Mouse (Mus musculus) midbrain, postnatal 0 days (tissue): ENCODE results near the gene Stau1. TPM values are rescaled to one million over a fixed set of nuclear protein-coding genes. Genes with fewer than 3 reads are reported as not detected.
"Not testable (repeated sequence)": the region's sequence is repeated elsewhere in the genome, so short reads cannot be mapped to it uniquely, and the experiment has no call there.

ENCODE experiments used
- ATAC-seq: fragments of 200-750 bp; cut with Nextera tagmentation; 2 replicates; pipeline ENCODE4 v1.8.0; 2017; ENCODE audit warnings: moderate number of reproducible peaks, mild to moderate bottlenecking, moderate TSS enrichment, moderate library complexity; ENCODE audit not compliant: low FRiP score
- DNase-seq: peaks from one replicate; pipeline ENCODE4 v3.0.0-alpha.2; 2015; ENCODE audit warnings: low spot score
- H3K27ac ChIP-seq: fragments of 300-500 bp; sonication (generic); 2 replicates; pipeline ENCODE4 v1.5.1; 2014; ENCODE audit warnings: low read depth, mild to moderate bottlenecking, low read length, mixed read lengths
- H3K27me3 ChIP-seq: fragments of 300-500 bp; sonication (generic); 2 replicates; pipeline ENCODE4 v1.6.1; 2014; ENCODE audit warnings: low read length, control low read depth, mixed read lengths; ENCODE audit not compliant: insufficient read depth
- H3K36me3 ChIP-seq: fragments of 300-500 bp; sonication (generic); 2 replicates; pipeline ENCODE4 v1.6.1; 2014; ENCODE audit warnings: low read length, control low read depth, mixed read lengths; ENCODE audit not compliant: insufficient read depth
- H3K4me1 ChIP-seq: fragments of 300-500 bp; sonication (generic); 2 replicates; pipeline ENCODE4 v1.6.1; 2014; ENCODE audit warnings: mild to moderate bottlenecking, control low read depth, antibody characterized with exemption, low read length, mixed read lengths; ENCODE audit not compliant: insufficient read depth
- H3K4me2 ChIP-seq: fragments of 300-500 bp; sonication (generic); 2 replicates; pipeline ENCODE4 v1.6.1; 2014; ENCODE audit warnings: low read depth, mild to moderate bottlenecking, low read length, mixed read lengths; ENCODE audit not compliant: poor library complexity, severe bottlenecking
- H3K4me3 ChIP-seq: fragments of 300-500 bp; sonication (generic); 2 replicates; pipeline ENCODE4 v1.5.1; 2014; ENCODE audit warnings: low read depth, mild to moderate bottlenecking, low read length, moderate library complexity
- H3K9ac ChIP-seq: fragments of 300-500 bp; sonication (generic); replicated peaks from 2 replicates; pipeline ENCODE4 v1.6.1; 2014; ENCODE audit warnings: mild to moderate bottlenecking, low read length, moderate library complexity, mixed read lengths; ENCODE audit not compliant: poor library complexity, severe bottlenecking
- H3K9me3 ChIP-seq: fragments of 300-500 bp; sonication (generic); 2 replicates; pipeline ENCODE4 v1.6.1; 2016; ENCODE audit warnings: low read length, control low read depth
- CTCF ChIP-seq: IDR thresholded peaks from 2 replicates; pipeline ENCODE4 v1.5.1; 2016; ENCODE audit warnings: antibody characterized with exemption, mild to moderate bottlenecking
- WGBS: fragments of 180-500 bp; shearing (Covaris S2); extraction: QIAGEN DNeasy Blood & Tissue Kit; methylation state at CpG from one replicate; pipeline ENCODE4 v1.1.7; 2014; 5-methylcytosine and 5-hydroxymethylcytosine counted together
- polyA plus RNA-seq: library from polyadenylated mRNA; unstranded; fragments of >200 nt; fragmentation: Nextera tagmentation; extraction: Ambion mirVana; gene quantifications from 2 replicates; pipeline ENCODE4 v1.2.1, GENCODE M21; 2015
- total RNA-seq: library from RNA; depleted of rRNA; stranded (reverse); fragments of >200 nt; gene quantifications from 2 replicates; pipeline ENCODE4 v1.2.3, GENCODE M21; 2014

Gene Stau1
- total and polyA plus RNA-seq, 2 experiments from 2014 or later = 35.3 to 96.8 TPM

DNA sequence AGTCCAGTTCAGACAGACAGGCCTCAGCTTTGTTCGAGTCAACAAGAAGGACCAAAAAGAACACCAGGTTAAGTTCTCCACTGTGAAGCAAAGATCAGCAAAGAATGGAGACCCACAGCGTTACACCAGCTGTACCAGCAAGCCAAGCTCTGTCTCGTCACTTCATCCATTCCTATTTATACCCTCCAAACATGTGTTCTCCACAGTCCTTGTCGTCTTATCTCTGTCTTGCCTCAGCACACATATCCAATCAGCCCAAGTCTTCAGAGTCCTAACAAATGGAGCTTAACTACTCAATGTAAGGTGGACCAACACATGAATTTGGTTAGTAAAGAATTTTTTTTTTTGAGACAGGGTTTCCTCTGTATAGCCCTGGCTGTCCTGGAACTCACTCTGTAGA lies 13.4 kb upstream of the Stau1 start:
- H3K9me3 ChIP-seq = no peaks in the 10 kb centered on the region
- no peak overlapping the region for H3K27ac ChIP-seq
- no peaks in the 10 kb centered on the region for H3K36me3 ChIP-seq
- TF ChIP-seq CTCF = no peak
- WGBS = 67% methylated on average over 4 of the region's 4 CpGs
- H3K4me2 ChIP-seq = no peak overlapping the region
- H3K9ac ChIP-seq = no peak overlapping the region
- H3K27me3 ChIP-seq = no peaks in the 10 kb centered on the region
- no peaks in the 10 kb centered on the region for H3K4me1 ChIP-seq
- no peak for DNase-seq
- no peak overlapping the region for H3K4me3 ChIP-seq
- no peak for ATAC-seq

DNA sequence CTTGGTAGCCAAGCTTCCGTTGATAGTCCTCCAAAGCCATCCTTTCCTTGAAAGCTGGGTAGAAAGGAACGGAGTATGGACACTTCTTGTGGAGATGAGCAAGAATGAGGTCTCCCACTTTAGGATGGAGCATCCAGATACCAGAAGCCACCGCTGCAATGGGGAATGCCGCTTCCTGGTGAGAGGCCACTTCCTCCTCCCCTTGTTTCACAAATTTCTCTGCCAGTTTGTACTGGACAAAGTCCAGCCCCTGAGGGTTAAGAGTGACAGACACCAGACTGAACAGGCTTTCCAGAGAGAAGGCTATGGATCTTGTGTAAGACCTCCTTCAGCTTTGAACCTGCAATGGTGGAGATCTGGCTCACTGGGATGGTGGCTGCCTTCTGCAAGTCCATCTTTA lies 11.5 kb upstream of the Stau1 start:
- WGBS = 83% methylated on average over 4 of the region's 4 CpGs

DNA sequence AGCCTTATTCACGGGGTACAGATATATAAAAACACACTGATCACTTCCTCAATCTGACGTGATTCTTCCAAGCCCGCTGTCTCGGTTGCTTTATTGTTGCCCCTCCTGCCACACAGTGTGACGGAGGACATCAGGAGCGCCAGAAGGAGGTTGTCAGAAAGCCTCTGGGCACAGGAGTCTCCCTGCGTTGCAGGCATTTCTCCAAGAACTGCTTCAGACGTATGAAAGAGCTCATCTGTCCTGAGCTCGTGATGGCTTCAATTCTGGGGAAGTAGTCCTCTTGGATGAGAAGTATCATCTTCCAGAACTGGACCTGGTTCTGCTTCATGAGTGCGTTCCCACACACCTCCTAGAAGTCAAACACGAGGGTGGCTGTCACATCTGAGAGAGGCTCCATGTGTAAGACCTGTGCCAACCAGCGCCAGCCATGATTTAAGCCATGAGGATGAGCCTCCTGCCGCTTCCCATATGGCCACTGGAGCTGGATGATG lies 10.9 kb upstream of the Stau1 start:
- Histone ChIP-seq H3K9ac (no peak overlapping the region), H3K9me3 (no peaks in the 10 kb centered on the region), H3K4me1 (no peaks in the 10 kb centered on the region), H3K27me3 (no peaks in the 10 kb centered on the region), H3K4me3 (no peak overlapping the region), H3K27ac (no peak overlapping the region), H3K4me2 (no peak overlapping the region), H3K36me3 (no peaks in the 10 kb centered on the region)
- no peak for TF ChIP-seq CTCF
- DNase-seq = peak; percentile 42
- WGBS = 75% methylated on average over 13 of the region's 13 CpGs
- no peak for ATAC-seq

More for the DNA sequence above, 11.5 kb upstream of the Stau1 start:
- H3K36me3 ChIP-seq, H3K9ac ChIP-seq, H3K27ac ChIP-seq, H3K9me3 ChIP-seq, H3K4me1 ChIP-seq, H3K4me2 ChIP-seq, H3K4me3 ChIP-seq, H3K27me3 ChIP-seq, ATAC-seq, DNase-seq: not testable (repeated sequence)

DNA sequence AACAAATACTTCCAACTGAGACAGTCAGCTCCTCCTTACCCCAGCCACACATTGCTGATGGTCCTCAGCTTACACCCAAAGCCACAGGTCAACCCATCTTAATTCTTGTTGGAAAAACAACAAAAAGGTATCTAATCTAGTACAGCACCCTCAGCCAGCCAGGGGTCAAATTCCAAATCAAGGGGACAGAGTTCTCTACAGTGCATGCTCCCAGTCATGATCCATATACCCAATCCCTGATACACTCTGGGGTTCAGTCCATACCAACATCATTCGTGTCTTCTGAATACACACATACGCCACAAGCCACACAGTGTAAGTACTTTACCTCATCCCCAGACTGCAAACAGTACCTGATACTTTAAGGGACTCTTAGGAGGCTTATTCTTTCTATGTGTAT lies 10.3 kb upstream of the Stau1 start:
- no peak for ATAC-seq
- Histone ChIP-seq H3K4me1 (no peaks in the 10 kb centered on the region), H3K27me3 (no peaks in the 10 kb centered on the region), H3K9me3 (no peaks in the 10 kb centered on the region), H3K9ac (no peak overlapping the region), H3K4me2 (no peak overlapping the region), H3K4me3 (no peak overlapping the region), H3K36me3 (no peaks in the 10 kb centered on the region), H3K27ac (no peak overlapping the region)
- no peak for DNase-seq
- WGBS = 96% methylated on average over 2 of the region's 2 CpGs
- no peak for TF ChIP-seq CTCF

DNA sequence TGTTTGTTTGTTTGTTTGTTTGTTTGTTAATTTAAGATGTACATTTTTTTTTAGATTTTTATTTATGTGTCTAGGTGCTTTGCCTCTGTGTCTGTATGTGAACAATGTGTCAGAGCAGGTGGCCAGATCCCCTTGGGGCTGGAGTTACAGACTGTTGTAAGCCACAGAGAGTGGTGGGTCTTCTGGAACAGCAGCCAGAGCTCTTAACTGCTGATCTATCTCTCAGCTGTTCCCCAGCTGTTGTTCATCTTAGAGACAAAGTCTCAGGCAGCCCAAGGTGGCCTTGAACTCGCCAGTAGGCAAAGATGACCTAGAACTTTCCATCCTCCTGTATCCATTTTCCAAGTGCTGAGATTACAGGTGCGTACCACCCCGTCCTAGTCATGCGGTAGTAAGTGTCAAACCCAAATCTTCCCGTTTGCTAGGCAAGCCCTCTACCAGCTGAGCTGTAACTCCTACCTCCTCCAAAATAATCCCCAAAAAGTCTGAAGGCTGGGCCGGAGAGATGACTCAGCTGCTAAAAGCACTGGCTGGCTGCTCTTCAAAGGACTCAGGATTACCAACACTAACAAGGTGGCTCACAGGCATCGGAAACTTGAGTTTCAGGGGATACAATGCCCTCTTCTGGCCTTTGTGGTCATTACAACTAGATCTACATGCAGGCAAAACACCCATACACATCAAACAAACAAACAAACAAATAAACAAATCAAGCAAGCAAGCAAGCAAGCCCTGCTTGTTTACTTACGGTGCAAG lies 8.2 kb upstream of the Stau1 start:
- peak; percentile 80 for DNase-seq
- Histone ChIP-seq H3K27ac (no peak overlapping the region), H3K4me3 (no peak overlapping the region), H3K4me2 (no peak overlapping the region), H3K9ac (no peak overlapping the region), H3K9me3 (no peaks in the 10 kb centered on the region), H3K27me3 (no peaks in the 10 kb centered on the region), H3K4me1 (no peaks in the 10 kb centered on the region), H3K36me3 (no peaks in the 10 kb centered on the region)
- no peak for ATAC-seq
- WGBS = 47% methylated on average over 8 of the region's 8 CpGs
- TF ChIP-seq CTCF = peak; percentile 82

DNA sequence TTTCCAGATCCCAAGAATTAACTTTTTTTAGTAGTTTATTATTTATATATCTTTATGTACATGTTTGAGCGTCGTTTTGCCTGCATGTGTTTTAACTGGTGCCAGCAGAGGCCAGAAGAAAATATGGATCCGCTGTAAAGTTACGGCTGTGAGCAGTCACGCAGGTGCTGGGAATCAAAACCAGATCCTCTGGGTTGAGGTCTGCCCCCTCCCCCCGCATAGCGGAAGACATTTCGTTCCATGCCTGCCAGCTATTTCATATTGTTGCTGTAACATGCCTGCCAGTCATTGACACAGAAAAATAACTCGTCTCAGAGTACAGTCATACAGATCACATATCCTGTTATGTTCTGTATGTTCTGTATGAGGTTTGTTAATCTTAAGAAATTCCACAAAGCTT lies 5.4 kb upstream of the Stau1 start:
- no peaks in the 10 kb centered on the region for H3K4me1 ChIP-seq
- no peaks in the 10 kb centered on the region for H3K9me3 ChIP-seq
- H3K36me3 ChIP-seq = no peaks in the 10 kb centered on the region
- no peak overlapping the region for H3K9ac ChIP-seq
- no peak for DNase-seq
- TF ChIP-seq CTCF = no peak
- H3K27ac ChIP-seq = no peak overlapping the region
- ATAC-seq = no peak
- no peaks in the 10 kb centered on the region for H3K27me3 ChIP-seq
- no peak overlapping the region for H3K4me2 ChIP-seq
- no peak overlapping the region for H3K4me3 ChIP-seq
- WGBS = 86% methylated on average over 9 of the region's 9 CpGs
